Mouse (Mus musculus) gonadal fat pad, adult 2 months (tissue): ENCODE results near the gene Map1b. TPM values are rescaled to one million over a fixed set of nuclear protein-coding genes. Genes with fewer than 3 reads are reported as not detected.

Source experiments
- DNase-seq: peaks from one replicate; pipeline ENCODE4 v3.0.0-alpha.2; 2012; ENCODE audit warnings: low read depth
- polyA plus RNA-seq: library from polyadenylated mRNA; depleted of rRNA; stranded (reverse); fragments of >200 nt; gene quantifications from 2 replicates; pipeline ENCODE4 v1.2.3, GENCODE M21; 2012; rRNA removed

Gene Map1b
- 9.1 and 22.3 TPM in 2 replicates for polyA plus RNA-seq

- no peak for DNase-seq
Observed at GRCm38 (mm10) chr13:99516448-99516881, at the start of gene Map1b. Map1b (minus strand) TSS chr13:99516540.

- DNase-seq, result no peak
Observed at GRCm38 (mm10) chr13:99564346-99564745, 48.0 kb upstream of the Map1b start.

- no peak for DNase-seq
Observed at GRCm38 (mm10) chr13:99563021-99563420, 46.7 kb upstream of the Map1b start.

- DNase-seq, result no peak
Observed at GRCm38 (mm10) chr13:99561843-99562550, 45.7 kb upstream of the Map1b start.

- no peak for DNase-seq
Observed at GRCm38 (mm10) chr13:99560674-99561639, 44.6 kb upstream of the Map1b start.

GRCm38 (mm10) chr13:99558216-99558906 lies 42.0 kb upstream of the Map1b start:
- no peak for DNase-seq

GRCm38 (mm10) chr13:99557813-99558212 lies 41.5 kb upstream of the Map1b start:
- no peak for DNase-seq

DNA sequence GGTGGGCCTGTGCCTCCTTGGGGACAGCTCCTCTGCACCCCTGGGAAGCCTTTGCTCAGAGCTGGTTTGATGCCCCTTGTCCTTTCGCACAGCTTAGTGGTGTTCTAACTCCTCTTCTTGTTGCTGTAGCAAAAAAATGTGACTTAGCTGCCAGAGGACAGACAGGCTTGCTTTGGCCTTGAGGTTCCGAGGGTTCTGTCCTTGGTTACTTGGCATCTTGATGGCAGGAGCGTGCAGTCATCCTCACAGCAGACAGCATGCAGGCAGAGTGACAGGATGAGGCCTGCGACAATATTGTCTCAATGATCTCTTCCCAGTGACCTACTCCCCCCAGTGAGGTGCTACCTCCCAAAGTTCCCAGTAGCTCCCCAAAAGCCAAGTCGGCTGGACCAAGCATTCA lies 41.0 kb upstream of the Map1b start:
- DNase-seq, result no peak

GRCm38 (mm10) chr13:99554960-99555359 lies 38.6 kb upstream of the Map1b start:
- DNase-seq, result no peak

- DNase-seq, result no peak
Observed at GRCm38 (mm10) chr13:99554466-99554865, 38.1 kb upstream of the Map1b start.

DNA sequence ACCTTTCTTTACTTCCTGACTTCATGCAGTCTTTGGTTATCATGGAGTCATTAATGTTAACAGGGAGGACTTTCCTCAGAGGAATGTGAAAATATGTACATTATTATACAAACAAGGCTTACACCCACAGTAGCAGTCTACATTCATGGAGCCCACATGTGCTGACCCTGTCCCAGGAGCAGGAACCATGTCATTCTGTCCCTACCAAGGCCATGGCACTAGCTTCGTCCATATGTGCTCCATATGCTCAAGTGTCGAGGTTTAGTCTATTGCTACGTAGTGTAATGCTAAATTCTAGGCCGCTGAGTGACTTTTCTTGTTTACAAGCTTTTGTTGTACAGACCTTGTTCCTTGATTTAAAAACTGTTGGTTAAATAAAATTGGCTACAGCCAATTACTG lies 36.0 kb upstream of the Map1b start:
- DNase-seq, result no peak

DNA sequence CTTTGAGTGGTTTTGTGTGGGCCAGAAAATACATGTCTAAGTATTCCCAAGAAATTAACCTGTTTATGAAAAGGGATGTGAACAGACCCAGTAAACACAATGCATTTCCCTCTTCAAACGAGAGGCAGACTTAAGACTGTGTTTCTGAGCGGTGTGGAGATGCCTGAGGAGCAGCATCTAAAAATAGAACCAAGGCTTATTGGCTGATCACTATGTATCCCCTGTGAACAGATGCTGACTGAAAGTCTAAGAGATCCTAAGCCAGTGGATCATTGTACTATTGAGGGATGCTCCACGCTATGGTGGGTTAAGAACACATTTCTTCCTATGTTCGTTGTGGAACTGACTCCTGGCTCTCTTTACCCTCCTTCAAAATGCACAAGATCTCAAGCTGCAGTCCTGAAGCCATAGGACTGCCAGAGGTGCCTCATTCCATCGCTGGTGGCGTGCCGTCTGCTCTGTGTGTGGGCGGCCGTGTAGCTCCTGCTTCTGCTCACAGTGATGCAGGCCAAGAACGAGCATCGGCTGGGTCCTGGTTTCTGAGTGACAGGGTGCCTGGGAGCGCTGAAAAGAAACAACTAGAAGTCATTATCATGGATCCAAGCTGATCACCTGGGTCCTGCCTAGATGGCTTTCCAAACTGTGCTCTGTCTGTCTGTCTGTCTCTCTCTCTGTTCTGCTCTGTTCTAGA lies 34.5 kb upstream of the Map1b start:
- no peak for DNase-seq

DNA sequence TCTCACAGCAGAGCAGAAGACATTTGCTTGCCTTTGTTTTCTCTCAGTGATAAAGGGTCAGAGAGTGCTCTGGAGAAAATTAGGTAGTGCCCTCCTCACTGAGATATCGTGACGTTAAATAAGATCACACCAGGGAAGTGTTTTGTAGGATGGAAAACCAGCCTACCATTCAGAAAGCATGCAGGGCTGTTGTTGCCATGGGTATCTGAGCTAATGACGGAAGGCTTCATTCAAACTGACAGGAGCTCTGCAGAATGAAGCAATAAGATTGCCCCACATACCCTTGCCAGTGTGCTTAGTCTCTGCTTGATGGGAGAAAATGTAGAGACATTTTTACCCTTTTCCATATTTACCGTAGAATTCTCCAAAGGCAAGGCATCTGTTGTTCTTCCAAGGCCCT lies 33.7 kb upstream of the Map1b start:
- no peak for DNase-seq

DNA sequence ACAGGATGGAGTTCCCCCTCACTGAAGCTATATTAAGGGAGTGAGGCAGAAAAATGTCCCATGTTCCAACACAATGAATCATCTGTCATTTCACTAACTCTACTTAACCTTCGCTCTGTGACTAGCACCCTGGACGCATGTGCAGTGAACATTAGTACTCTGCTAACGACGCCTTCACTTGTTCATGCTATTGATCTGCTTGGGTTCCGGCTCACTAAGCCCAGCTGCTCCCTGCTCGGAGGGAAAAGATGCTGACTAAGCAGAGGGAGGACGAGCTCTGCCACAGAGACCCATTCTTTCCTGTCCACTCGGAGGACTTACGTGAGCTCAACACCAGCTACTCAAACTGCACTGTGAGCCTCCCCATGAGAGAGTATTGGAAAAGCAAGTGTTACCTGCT lies 33.2 kb upstream of the Map1b start:
- no peak for DNase-seq

DNA sequence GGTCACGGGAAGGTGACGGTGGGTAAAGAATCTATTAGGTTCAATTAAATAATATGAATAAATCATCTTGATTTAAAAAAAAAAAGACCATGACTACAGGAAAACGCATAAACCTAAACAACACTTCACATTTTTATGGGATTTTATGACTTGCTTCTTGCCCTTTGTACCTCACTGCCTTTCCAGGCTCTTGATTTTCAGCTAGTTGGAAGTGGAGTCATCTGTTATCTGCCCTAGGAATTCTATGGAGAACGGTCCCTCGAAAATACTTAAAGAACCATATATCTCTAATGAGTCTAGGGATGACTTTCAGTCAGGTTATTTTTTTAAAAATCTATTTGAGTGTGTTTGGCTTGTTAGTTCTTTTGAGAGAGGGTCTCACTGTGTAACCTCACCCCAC lies 30.5 kb upstream of the Map1b start:
- DNase-seq, result no peak

DNA sequence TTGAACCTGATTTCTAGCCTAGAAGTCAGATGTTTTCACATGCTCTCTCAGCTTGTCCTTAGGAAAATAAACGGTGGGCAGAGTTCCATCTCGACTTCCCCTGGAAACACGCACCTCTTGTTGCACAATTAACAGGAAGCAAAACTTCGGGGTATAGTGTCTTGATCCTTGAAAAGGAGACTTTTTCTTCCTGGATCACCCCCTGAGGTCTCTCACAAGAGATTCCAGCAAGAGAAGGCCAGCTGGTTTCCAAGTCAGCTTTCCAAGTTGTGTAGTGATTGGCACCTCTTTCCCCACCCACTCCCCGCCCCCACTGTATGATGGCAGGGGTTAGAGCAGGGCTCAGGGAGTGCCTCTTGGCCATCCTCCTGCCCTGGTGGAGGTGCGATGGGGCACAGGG lies 28.9 kb upstream of the Map1b start:
- DNase-seq, result no peak

GRCm38 (mm10) chr13:99541429-99542267 lies 25.3 kb upstream of the Map1b start:
- DNase-seq, result no peak

GRCm38 (mm10) chr13:99539288-99539687 lies 22.9 kb upstream of the Map1b start:
- no peak for DNase-seq

DNA sequence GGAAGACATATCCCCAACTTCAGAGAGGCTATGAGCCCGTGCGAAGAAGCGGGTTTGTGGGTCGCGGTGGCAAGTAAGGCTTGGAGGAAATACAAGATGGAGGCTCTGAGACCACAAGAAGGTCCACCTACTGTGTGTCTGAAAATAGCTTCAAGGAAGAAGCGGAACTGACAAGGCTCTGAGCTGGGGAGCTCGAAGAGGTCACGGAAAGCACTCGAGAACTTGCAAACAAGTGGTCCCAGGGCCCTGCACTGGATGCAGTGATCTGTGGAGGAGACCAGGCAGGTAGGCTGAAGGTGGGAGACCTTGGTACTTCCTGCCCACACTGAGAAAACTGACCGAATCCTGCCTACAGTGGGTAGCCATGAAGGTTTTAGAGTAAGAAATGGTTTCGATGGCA lies 22.5 kb upstream of the Map1b start:
- DNase-seq, result no peak

- DNase-seq, result no peak
Observed at GRCm38 (mm10) chr13:99537908-99538513, 21.7 kb upstream of the Map1b start.
